Mouse (Mus musculus) left cerebral cortex, postnatal 4 days (tissue): ENCODE measurements around the gene Mknk2. TPM values are rescaled to one million over a fixed set of nuclear protein-coding genes. Genes with fewer than 3 reads are reported as not detected.

Source experiments
- DNase-seq: peaks from one replicate; pipeline ENCODE4 v3.0.0-alpha.2; 2022
- intact Hi-C: fragments of 180-260 bp; cut with DNase I; formaldehyde crosslinking; loops from one replicate; pipeline ENCODE4 v1.15.1; 2025
- total RNA-seq, 2 experiments: library from RNA; stranded (reverse); gene quantifications; 2 replicates each; pipeline ENCODE4 v1.2.3; 2021

Mknk2 gene
- 10 to 100 TPM; 61.6 to 67.1 TPM for total RNA-seq

GRCm38 (mm10) chr10:80677942-80678436 is at the start of gene Mknk2:
Gene Mknk2, minus strand, starts transcription at chr10:80678112.
- intact Hi-C loops = no loop called here
- peak; percentile 98 for DNase-seq

GRCm38 (mm10) chr10:80717281-80717680 is 39.4 kb upstream of the Mknk2 start:
- DNase-seq = no peak
- intact Hi-C loops = no loop called here

GRCm38 (mm10) chr10:80710834-80711233 is 32.9 kb upstream of the Mknk2 start:
- intact Hi-C loops = no loop called here
- no peak for DNase-seq

GRCm38 (mm10) chr10:80705479-80705878 is 27.6 kb upstream of the Mknk2 start:
- no peak for DNase-seq
- intact Hi-C loops = loop anchor here (5.0 kb wide), 1 partner anchor 82 kb away; no protein-coding TSS in a partner anchor

- no peak for DNase-seq
- intact Hi-C loops = loop anchor here (5.0 kb wide), 1 partner anchor 82 kb away; no protein-coding TSS in a partner anchor
Measured at GRCm38 (mm10) chr10:80705033-80705432, 27.1 kb upstream of the Mknk2 start.

- intact Hi-C loops = no loop called here
- DNase-seq = no peak
Measured at GRCm38 (mm10) chr10:80704418-80704817, 26.5 kb upstream of the Mknk2 start.

GRCm38 (mm10) chr10:80703643-80704042 is 25.7 kb upstream of the Mknk2 start:
- DNase-seq = no peak
- intact Hi-C loops = no loop called here

GRCm38 (mm10) chr10:80702536-80703390 is 24.9 kb upstream of the Mknk2 start:
- peak; percentile 96 for DNase-seq
- intact Hi-C loops = no loop called here

GRCm38 (mm10) chr10:80701721-80702535 is 24.0 kb upstream of the Mknk2 start, which contains the start of the genes Mob3a and Izumo4:
Gene Mob3a, minus strand, starts transcription at chr10:80701977.
Gene Izumo4, plus strand, starts transcription at chr10:80702184.
- peak; percentile 99 for DNase-seq
- intact Hi-C loops = no loop called here

- intact Hi-C loops = no loop called here
- DNase-seq = no peak
Measured at GRCm38 (mm10) chr10:80700732-80701131, 22.8 kb upstream of the Mknk2 start.

GRCm38 (mm10) chr10:80700038-80700504 is 22.2 kb upstream of the Mknk2 start:
- DNase-seq = no peak
- intact Hi-C loops = no loop called here

GRCm38 (mm10) chr10:80698605-80699004 is 20.7 kb upstream of the Mknk2 start:
- DNase-seq = no peak
- intact Hi-C loops = no loop called here

- peak; percentile 61 for DNase-seq
- intact Hi-C loops = no loop called here
Measured at GRCm38 (mm10) chr10:80697812-80698211, 19.9 kb upstream of the Mknk2 start.

GRCm38 (mm10) chr10:80697393-80697787 is 19.5 kb upstream of the Mknk2 start:
- intact Hi-C loops = no loop called here
- DNase-seq = no peak

- intact Hi-C loops = no loop called here
Measured at GRCm38 (mm10) chr10:80696502-80697392, 18.8 kb upstream of the Mknk2 start.

GRCm38 (mm10) chr10:80695801-80696501 is 18.0 kb upstream of the Mknk2 start:
- DNase-seq = no peak
- intact Hi-C loops = no loop called here

More at GRCm38 (mm10) chr10:80696502-80697392, 18.8 kb upstream of the Mknk2 start:
- no peak for DNase-seq

GRCm38 (mm10) chr10:80695186-80695585 is 17.3 kb upstream of the Mknk2 start:
- intact Hi-C loops = no loop called here
- DNase-seq = no peak

GRCm38 (mm10) chr10:80694159-80694938 is 16.4 kb upstream of the Mknk2 start:
- DNase-seq = no peak
- intact Hi-C loops = no loop called here
